Mouse (Mus musculus) CH12.LX (cell line): Measurements from ENCODE around the gene Ulk4.

Experiments used
- BHLHE40 ChIP-seq: IDR thresholded peaks from 2 replicates; pipeline ENCODE4 v1.6.1; 2011; ENCODE audit warnings: mild to moderate bottlenecking, low read depth, low read length, improper control_type of control experiment
- CTCF ChIP-seq, 2 experiments: IDR thresholded peaks in 1 of 2; conservative IDR thresholded peaks in 1 of 2; 2 replicates each; pipeline ENCODE4 v1.5.1; 2011 to 2012; ENCODE audit warnings: low read depth in 2 of 2, low read length in 2 of 2, improper control_type of control experiment in 1 of 2, inconsistent platforms in 1 of 2, mild to moderate bottlenecking in 1 of 2, moderate library complexity in 1 of 2
- JUND ChIP-seq: conservative IDR thresholded peaks from 2 replicates; pipeline ENCODE4 v1.6.1; 2011; ENCODE audit warnings: low read depth, low read length, improper control_type of control experiment
- MAFK ChIP-seq: IDR thresholded peaks from 2 replicates; pipeline ENCODE4 v1.6.1; 2011; ENCODE audit warnings: low read length, improper control_type of control experiment; ENCODE audit not compliant: insufficient replicate concordance
- POLR2A ChIP-seq: IDR thresholded peaks from 2 replicates; pipeline ENCODE4 v1.6.1; 2011; ENCODE audit warnings: low read depth, mild to moderate bottlenecking, improper control_type of control experiment, low read length
- POLR2AphosphoS2 ChIP-seq: IDR thresholded peaks from 2 replicates; pipeline ENCODE4 v1.6.1; 2011; ENCODE audit warnings: low read depth, low read length, improper control_type of control experiment
- UBTF ChIP-seq: IDR thresholded peaks from 2 replicates; pipeline ENCODE4 v1.6.1; 2012; ENCODE audit warnings: low read depth, mild to moderate bottlenecking, inconsistent platforms, low read length, improper control_type of control experiment, moderate library complexity

- no peak for TF ChIP-seq UBTF
- TF ChIP-seq POLR2A = no peak
- TF ChIP-seq MAFK = no peak
- no peak for TF ChIP-seq BHLHE40
- no peak for TF ChIP-seq POLR2AphosphoS2
- peak; percentile 45 to 49; a peak in 3 of 4 replicates for TF ChIP-seq CTCF (conservative IDR thresholded peaks at IDR 0.05 in 1 of 2, IDR thresholded peaks at IDR 0.05 in 1 of 2; ENCODE audit: low read depth in 2 of 2, low read length in 2 of 2)
- TF ChIP-seq JUND = no peak
Observed at GRCm38 (mm10) chr9:120914877-120915459, 362.0 kb downstream of the Ulk4 start.
